Mouse (Mus musculus): ENCODE data around the gene Msh5. TPM values are rescaled to one million over a fixed set of nuclear protein-coding genes. Genes with fewer than 3 reads are reported as not detected.

Gene Msh5
- polyA plus RNA-seq (2012; fragmentation: generic; extraction: Trizol) = 1 to 10 TPM; 2.2 to 3.3 TPM

DNA sequence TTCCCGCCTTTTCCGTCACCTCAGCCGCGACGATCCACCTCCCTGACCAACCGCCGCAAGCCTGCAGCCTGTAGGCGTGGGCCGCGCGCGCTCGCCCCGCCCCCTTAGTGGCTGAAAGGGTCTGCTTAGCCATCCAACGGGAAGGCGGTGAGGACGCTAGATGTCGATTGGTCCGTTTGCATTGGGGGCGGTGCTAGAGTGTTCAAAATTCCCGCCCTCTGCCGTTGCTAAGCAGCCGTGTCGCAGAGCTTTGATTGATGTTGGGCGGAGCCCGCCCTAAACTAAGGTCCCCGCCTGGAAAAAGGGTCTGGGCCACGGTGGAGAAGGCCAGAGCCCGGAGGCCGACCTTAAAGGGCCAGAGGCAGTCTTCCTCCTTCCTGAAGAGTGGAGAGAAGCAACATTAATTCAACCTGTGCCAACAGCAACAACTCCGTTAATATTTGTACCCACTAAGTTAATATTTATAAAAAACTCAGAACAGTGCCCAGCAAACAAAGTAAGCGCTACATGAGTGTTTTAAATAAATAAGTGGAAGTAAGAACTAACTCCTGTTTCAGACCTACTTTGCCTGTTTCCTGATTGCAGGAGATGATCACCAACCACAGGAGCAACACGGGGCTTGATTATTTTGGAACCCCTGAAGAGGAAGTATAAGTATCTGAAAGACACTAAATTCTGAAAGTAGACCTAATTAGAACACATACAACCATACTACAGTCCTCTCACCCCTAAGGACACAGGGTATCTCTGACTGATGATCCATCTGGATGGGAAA lies at the start of gene Msh5:
TSS of gene Msh5 (minus strand) at position 65 of the 775 bp plus-strand sequence.

GRCm38 (mm10) chr17:35088825-35089644 lies 42.5 kb upstream of the Msh5 start, which contains the start of gene Abhd16a:
TSS of gene Abhd16a (plus strand) at chr17:35089263.

DNA sequence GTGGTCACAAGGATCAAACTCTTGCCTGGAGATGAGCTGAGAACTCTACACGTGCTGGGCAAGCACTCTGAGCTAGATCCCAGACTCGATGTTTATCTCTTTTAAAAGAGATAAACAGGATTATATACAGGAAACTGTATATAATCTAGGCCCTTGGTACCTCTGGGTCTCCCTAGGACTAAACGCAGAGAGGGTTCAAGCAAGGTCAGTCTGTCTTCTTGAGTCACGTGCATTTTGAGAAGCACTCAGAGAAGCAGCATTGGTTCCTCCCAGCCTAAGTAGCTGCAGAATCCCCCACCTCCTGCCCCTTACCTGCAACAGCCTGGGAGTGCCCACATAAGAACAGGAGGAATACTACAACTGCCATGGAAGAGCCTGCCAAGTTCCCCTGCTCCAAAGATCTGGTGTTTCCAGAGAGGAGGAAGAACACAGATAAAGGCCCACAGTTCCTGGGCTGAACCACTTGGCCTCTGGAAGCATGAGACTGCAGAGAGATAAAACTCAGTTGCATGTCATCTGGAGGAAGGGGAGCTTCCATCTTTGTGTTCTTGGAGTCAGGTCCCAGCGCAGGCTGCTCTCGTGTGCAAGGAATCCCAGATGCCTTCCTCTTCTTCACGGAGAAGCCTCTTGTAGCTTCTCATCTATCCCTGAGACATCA lies 38.8 kb upstream of the Msh5 start, which contains the start of gene Ly6g6f:
TSS of gene Ly6g6f (minus strand) at position 403 of the 658 bp plus-strand sequence.

DNA sequence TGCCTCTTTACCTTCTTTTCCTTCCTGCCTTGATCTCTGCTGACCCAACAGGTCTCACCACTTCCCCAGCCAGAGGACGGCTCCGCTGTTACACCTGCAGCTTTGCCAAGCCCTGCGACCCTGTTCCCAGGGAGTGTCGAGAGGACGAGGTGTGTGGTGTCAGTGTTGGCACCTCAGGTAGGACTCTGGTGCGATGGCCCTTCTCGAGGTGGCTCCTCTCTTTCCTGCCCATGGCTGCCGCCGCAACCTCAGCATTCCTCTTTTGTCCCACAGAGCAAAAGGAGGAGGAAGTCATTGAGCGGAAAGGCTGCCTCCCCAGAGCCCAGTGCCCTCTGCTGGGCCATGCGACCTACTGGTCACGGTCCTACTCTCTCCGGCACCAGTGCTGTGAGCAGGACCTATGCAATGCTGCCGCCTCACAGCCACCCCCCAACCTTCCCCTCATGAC lies 31.3 kb upstream of the Msh5 start, which contains the start of gene Ly6g6d:
TSS of gene Ly6g6d (minus strand) at position 280 of the 448 bp plus-strand sequence.

DNA sequence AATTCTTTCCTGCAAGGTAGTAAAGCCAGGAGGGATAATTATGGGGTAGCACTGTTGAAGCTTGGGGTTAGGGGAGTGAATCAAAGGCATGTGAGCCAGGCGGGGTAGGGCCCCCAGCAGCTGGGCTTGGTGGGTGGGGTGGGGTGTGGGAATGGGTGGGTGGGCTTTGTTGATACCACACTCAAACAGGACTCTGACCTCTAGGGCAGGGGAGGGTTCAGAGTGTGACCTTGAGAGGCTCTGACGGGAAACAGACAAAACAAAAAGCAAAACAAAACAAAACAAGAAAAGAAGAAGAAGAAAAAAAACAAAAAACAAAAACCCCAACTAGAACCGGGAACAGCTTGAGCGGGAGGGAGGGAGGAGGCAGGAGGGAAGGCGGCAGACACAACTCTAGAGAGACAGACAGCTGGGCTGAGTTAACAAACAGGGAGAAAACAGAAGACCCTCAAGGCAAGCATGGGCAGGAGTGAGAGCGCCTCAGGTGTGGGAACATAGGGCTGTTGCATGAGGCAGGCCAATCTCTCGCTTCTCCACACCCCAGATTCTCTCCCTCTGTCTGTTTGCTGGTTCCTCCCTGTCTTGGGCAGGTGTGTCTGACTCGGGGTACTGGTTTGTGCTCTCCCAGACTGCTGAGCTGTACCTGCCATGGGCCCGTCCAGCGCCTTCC lies 30.1 kb upstream of the Msh5 start, which contains the start of gene Ly6g6e:
TSS of gene Ly6g6e (plus strand) at position 396 of the 670 bp plus-strand sequence.

GRCm38 (mm10) chr17:35066084-35066483 lies 19.5 kb upstream of the Msh5 start, which contains the start of gene Mpig6b:
TSS of gene Mpig6b (minus strand) at chr17:35066184.

DNA sequence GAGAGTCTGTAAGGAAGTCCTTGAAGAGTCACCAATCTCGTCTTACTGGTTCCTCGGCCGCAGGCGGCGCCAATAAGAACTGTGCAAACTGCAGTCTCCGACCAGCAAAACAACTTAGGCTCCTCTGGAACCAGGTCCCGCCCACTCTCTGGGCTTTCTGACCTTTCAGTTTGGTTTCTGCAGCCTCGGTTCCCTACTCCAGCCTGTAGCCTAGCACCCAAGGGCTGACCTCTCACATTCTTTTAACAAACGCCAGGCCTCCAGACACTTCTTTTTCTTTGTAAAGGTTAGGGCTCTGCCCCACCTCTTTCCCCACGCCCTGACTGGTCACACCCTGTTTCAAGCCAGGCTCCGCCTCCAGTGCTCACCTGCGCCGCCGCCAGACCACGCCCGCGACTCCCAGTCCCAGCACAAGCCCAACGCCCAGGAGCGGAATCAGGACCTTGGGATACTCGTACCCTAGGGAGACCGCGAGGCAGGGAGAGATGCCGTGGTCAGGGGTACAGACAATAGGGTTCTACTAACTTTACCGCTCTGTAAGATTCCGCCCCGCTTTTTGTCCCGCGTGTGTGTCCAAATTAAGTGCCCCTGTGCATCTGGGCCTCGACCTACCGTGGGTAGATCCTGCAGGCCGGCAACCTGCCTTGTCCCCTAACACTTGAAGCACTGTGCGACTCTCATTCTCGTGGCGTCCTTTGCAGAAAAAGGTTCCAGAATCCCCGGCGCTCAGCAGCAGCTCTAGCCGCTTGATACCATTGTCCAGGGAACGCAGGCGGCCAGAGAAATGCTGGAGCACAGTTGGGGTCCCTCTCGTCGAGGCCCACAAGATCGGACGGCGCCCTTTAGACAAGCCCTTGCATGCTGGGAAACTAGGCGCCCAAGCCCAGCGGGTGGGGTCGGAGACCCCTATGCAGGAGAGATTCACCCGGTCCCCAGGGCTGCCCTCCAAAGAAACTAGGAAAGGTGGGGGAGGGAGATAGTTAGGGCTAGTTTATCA lies 18.7 kb upstream of the Msh5 start, which contains the start of gene Ly6g6c:
TSS of gene Ly6g6c (plus strand) at position 438 of the 997 bp plus-strand sequence.

GRCm38 (mm10) chr17:35058911-35059892 lies 12.7 kb upstream of the Msh5 start, which contains the start of gene Ddah2:
TSS of gene Ddah2 (plus strand) at chr17:35059035.

GRCm38 (mm10) chr17:35049561-35050016 lies 3.0 kb upstream of the Msh5 start, which contains the start of gene Clic1:
TSS of gene Clic1 (plus strand) at chr17:35049966.

GRCm38 (mm10) chr17:35027277-35028068 lies 19.1 kb downstream of the Msh5 start, which contains the start of gene Sapcd1:
TSS of gene Sapcd1 (minus strand) at chr17:35028016.

DNA sequence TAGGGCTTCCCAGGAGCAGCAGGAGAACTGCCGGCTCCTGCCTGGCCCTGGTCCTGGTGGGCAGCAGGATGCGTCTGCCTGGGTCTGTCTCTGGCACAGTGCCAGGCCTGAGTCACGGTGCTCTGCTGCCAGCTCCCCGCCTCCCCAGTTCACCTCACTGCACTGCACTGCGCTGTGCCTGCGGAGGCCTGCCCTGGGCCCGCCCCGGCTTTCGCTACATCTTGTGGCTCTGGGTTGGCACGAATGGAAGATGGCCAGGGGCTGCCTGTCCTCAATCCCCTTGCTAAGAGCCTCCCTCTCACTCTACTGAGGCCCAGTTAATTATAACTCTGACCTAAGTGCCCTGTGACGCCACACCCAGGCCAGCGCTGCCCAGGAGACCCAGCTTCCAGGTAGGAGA lies 30.2 kb downstream of the Msh5 start, which contains the start of gene Vwa7:
TSS of gene Vwa7 (plus strand) at position 204 of the 400 bp plus-strand sequence.

GRCm38 (mm10) chr17:35000717-35001451 lies 45.7 kb downstream of the Msh5 start, which contains the start of gene Vars:
TSS of gene Vars (plus strand) at chr17:35000987.

DNA sequence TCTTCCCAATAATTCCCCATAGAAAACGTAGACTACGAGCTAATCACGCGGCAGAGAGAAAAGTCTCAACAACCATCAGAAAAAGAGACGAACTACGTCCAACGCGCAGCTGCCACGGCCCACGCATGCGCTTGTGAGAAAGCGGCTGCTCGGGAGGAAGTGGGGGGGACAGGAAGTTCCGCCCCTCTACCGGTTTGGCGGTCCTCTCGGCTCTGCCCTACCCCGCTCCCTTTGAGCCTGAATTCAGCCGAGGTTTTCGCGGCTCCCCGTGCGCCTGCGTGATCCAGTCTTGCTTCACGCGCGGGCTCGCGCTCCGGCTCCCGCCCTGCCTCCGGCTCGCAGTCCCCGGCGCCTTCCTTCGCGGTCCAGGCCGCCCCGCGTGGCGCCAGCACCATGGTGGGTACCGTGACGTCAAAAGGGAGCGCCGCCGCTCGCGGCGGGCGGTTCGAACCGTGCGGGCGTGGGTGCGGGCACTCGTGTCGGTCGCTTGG lies 64.8 kb downstream of the Msh5 start, which contains the start of gene Lsm2:
TSS of gene Lsm2 (plus strand) at position 173 of the 491 bp plus-strand sequence.

All from C3H10T1/2 (cell line).